Mouse (Mus musculus): ENCODE data around the gene Tekt3.

Gene Tekt3

DNA sequence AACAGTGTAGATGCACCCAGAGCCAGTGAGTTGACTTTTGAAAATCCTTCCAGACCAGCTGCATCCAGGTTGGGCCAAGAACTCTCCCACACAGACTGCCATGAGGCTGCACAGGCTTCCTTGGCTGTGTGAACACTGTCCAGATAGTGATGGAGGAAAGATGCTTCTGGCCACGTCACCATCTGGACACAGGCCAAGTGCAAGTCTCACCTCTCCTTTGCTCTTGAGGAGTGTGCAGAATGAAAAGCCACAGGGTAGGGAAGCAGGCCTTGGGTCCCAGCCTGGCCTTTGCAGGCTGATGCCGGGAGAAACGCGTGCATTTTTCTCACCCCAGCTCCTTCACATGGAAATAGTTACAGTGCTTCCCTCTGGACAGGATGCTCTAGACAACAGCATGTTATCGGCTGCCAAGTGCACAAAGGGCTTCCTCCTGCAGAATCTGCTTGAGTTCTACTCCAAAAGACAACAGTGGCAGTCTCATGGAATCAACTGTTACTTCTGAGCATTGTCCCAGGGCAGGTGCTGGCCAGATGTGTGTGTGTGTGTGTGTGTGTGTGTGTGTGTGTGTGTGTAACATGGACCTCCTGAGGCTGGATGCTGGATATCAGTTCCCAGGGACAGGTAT lies 64.5 kb downstream of the Tekt3 start:
- DNase-seq (ENCODE audit: low read depth) = no peak

DNA sequence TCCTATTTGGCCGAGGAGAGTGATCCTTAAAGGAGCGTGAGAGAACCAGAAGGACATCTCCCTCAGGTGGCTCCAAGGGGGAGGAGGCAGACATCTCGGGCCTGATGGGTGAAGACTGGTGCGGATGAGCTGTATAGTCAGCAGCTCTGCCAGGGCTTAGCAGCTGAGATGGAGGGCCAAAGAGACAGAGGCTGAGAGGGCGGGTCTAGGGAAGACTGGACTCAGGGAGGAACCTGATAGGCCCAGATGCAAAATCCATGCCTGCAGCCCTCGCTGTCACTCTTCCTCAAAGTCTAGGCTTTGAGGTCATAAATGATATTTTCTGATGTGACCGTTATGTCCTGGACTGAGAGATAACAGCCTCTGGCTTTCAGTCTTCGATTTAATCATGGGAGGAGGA lies 65.5 kb downstream of the Tekt3 start:
- no peak for DNase-seq (ENCODE audit: low read depth)

DNA sequence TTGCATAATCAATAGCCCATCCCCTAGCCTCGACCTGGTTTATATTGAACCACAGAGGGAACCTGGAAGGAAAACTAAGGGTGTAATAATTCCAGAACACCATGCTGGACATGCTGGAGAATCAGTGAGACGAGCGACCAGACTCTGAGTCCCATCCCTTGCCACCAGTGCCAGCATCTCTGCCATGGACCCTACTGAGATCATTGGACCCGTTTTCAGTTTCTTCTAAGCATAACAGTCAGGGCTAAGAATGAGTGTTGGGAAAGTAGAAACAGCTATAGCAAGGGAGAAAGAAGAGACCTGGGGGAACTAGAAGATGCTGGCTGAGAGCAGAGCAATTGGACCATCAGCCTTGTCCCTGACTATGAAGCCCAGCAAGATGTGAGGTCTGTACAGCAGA lies 66.1 kb downstream of the Tekt3 start:
- DNase-seq (ENCODE audit: low read depth) = no peak

DNA sequence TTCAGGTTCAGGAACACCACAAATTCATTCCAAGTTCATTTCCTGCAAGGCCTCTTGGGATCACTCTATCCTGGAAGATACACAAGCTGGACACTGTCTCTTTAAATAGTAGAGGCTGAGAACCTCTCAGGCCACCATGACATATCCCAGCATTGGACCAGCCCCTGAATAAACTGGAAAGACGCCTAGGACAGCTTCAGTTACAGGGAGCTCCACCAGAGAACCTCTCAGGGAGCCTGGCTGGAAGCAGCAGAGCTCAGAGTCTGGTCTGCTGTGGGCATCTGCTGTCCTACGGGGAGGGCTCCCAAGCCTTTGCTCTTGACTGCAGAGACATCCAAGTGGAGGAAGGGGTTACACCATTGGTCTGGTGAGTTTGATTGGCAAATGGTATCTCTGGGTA lies 67.3 kb downstream of the Tekt3 start, which contains the start of gene Pmp22:
Gene Pmp22, plus strand, starts transcription at position 199 of the 400 bp plus-strand sequence.
- no peak for DNase-seq (ENCODE audit: low read depth)

DNA sequence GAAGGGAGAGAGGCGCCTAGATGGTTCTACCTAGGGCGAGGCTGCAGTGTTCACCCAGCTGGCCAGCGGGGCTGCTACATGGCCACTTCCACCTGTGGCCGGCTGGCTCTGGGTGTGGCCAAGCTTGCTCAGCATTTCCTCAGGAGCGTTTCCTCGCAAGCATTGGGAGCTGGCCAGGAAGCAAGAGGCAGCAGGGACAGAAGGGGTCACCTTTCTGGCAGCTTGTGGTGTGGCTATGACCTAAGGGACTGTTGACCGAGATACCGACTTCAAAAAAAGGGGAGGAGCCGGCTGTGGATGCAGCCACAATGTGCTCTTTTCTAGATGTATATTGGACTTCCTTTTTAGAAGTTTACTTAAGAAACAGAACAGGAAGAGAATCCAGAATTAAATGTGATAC lies 67.9 kb downstream of the Tekt3 start:
- no peak for DNase-seq (ENCODE audit: low read depth)

DNA sequence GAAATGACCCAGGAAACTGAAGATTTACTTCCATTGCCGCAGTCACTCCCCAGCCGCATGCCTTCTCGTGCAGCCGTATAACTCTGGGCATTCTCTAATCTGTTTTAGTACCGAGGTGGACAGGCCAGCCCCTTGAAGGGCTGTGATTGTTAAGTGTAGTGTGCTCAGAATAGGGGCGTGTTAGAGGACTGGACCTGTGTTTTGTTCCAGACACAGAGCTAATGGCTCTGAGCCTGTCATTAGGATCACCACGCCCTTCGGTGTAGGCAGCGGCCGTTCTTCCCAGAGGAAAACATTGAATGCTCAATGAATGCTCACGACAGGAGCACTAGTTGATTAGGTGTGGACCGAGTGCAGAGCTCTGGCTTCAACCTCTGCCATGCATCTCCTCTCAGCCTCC lies 68.4 kb downstream of the Tekt3 start:
- no peak for DNase-seq (ENCODE audit: low read depth)

DNA sequence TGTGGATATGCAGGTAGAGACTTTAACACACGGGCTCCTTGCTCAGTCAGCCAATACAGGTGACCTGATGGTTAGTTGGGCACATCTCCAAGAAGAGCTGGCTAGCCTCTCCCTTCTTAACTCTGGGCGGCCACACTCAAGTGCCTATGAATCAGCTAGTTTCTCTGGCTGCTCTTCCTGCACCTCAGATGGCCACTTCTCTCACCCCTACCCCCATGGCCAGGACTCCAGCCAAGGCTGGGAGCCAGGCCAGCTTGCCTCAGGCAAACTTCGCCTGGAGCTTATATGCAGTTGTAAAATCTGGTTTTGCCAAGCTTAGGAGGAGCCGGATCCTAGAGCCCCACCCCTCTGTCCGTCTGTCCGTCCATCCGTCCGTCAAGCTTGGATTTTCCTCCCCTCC lies 69.0 kb downstream of the Tekt3 start:
- DNase-seq (ENCODE audit: low read depth) = no peak

DNA sequence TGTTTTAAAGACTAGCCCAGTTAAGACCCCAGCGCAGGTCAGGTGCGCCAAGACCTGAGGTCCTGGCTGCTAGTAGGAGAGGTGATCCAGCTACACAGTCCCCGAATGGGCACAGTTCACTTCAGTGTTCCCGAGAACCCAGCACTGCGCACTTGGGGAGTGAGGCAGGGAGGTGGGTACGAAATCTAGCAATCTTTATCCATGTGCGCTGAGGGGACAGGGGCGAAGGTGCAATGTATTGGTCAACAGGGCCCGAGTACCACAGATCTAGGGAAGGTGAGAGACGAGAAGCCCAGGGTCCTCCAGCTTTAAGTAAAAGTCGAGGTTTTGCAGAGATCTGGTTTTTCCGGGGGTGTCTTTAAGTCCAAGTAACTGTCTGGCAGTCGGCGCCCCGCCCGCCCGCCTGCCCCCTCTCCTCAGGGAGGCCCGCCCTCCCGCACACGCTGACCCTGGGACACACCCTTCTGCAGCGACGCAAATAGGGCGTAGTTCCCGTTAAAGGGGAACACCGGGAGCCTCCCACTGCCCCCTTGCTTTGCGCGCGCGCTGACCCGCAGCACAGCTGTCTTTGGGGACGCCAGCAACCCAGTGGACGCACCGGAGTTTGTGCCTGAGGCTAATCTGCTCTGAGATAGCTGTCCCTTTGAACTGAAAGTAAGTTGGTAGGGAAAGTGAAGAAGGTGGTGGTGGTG lies 69.7 kb downstream of the Tekt3 start:
- DNase-seq (ENCODE audit: low read depth) = no peak

DNA sequence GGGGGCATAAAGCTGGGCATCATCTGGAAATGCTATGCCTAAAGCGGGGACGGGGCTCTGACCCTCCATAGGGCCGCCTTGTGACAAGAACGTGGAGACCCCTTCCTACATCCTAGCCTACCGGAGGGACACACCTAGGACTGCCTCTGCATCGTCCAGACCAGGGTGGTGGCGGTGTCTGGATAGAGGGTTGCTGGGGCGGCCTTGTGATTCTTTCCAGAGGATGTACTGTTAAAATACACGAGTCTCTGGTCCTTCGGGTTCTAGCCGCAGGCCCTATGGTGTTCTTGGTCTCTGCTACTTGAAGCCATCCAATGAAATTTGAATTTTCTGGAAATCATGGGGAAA lies 70.2 kb downstream of the Tekt3 start:
- no peak for DNase-seq (ENCODE audit: low read depth)

DNA sequence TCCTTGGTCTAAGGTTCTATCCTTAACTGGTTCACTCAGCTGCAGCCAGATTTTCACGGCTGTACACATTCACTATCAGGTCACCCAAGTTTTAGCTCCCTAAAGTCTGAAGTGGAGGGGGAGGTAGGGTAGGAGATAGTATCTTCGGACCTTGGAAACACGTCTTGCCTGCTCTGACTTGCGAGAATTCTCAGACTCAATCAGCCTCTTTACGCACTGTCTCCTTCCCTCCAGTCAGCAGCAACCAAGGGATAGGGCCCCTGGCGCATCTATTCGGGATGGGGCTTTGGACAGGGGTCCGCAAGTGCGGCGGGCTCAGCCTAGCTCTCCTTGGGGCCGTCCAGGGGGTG lies 70.7 kb downstream of the Tekt3 start:
- DNase-seq (ENCODE audit: low read depth) = no peak

DNA sequence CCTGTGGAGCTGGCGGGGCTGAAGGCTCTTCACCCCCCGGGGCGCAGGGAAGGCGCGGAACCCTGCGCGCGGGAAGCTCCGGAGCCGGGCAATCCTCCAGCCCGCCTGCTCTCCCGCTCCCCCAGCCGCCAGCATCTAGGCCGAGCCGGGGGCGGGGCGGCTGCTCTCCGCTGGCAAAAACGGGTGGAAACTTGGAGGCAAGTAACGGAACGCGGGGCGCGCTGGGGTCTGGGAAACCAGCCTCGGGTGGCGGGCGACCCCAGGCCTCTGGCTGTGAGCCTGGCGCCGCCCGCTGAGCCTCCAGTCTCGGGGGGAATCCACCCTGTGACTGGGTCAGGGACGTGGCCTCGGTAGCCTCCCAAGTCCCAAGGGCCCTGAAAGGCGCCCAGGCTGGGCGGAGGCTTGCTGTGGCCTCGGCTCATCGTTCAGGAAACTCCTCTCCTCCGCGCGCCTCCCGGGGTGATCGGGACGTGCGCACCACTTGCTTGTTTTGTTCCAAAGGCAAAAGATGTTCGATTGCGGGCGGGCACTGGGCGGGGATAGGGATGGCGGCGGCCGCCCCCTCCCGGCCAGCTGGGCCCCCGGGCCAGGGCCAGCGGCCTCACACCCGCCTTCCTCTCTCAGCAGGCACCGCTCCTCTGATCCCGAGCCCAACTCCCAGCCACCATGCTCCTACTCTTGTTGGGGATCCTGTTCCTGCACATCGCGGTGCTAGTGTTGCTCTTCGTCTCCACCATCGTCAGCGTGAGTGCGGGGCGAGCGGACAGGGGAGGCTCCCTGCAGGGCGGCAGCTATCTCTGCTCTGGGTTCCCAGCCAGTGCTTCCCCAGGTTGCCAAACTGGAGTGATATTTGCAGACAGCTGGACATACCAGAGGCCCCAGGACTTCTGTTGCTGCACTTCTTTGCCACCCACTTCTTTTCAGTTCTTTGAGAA lies 71.3 kb downstream of the Tekt3 start:
- no peak for DNase-seq (ENCODE audit: low read depth)

DNA sequence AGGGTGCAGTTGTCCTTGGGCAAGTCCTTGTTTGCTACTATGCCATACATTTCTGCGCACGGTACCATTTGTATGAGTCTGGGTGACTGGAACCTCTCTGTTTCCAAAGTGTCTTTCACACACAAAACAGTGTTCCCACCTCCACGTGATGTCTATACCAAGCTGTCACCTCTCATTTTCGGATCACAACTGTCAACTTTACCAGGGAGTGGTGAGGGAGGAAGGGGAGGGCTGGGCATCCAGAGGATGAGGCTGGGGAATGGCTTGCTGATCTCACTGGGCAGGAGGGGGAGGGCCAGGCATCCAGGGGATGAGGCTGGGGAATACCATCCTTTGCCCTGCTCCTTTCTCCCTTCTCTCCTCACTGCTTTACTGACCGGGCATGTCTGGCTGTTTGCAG lies 72.6 kb downstream of the Tekt3 start:
- no peak for DNase-seq (ENCODE audit: low read depth)

DNA sequence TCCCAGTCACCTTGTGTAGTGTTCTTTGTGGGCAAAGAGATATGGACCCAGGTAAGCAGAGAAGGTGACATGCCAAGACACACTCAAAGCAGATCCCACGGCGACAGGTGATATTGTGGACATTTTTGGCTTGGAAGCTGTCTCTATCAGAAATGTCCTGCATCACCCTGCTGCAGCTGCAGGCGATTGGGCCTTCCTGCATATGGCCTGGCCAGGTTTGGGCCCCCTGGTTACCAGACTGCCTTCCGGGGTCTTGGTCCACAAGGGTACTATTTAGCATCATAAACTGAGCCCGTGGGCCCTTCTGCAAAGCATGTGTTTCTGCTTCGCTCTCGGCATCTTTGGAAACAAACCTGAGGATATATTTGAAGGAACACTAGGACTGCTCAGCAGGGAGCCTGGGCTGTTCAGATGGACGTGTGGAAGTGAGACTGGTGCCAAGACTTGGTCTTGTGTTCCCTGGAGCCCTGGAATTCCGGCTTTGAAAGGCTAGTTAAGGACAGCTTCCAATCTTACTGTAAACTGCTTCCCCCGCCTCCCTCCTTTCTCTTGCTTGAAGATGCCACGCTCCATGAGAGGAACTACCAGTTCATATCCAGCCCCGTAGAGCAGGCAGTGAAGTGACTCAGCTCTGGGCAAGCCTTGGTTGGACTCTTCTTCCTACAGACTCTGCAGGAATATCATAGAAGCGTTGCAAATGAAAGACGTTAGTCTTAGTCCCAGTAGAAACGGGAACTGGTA lies 73.5 kb downstream of the Tekt3 start:
- no peak for DNase-seq (ENCODE audit: low read depth)

DNA sequence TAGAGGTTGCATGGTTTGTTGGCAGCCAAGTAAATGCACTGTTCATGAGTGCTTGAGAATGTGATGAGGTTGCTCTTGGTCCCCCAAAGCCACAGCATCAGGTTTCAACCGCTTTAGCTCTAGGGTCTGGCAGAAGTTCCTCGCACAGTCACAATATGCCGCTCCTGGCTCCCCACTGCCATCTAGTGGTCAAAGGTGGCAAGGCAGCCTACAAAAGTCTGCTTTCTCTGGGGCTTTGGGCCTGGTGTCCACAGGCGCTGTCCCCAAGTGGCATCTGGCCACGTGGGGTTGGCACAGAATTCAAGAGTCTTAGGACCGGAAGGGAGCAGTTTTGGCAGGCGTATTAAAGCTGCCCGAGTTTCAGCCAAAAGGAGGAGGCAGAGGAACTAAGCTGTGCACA lies 74.2 kb downstream of the Tekt3 start:
- peak; percentile 57 for DNase-seq (ENCODE audit: low read depth)

DNA sequence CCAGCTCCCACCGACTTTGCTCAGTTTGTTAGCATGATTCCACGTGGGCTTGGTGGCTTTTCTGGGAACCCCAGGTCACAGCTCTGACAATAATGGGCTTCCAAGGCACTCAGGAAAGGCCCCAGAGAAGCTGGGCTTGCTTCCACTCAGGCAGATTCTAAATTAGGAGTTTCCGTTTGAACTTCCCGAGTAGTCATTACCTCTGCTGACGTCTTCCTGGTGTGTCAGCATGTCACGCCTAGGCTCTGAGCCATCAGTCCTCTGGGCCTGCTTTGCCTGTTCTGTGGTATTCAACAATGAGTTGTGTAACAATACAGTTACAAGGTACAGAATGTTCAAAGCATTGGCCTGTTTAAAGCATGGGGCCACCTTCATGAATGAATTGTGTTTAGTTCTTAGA lies 74.8 kb downstream of the Tekt3 start:
- no peak for DNase-seq (ENCODE audit: low read depth)

DNA sequence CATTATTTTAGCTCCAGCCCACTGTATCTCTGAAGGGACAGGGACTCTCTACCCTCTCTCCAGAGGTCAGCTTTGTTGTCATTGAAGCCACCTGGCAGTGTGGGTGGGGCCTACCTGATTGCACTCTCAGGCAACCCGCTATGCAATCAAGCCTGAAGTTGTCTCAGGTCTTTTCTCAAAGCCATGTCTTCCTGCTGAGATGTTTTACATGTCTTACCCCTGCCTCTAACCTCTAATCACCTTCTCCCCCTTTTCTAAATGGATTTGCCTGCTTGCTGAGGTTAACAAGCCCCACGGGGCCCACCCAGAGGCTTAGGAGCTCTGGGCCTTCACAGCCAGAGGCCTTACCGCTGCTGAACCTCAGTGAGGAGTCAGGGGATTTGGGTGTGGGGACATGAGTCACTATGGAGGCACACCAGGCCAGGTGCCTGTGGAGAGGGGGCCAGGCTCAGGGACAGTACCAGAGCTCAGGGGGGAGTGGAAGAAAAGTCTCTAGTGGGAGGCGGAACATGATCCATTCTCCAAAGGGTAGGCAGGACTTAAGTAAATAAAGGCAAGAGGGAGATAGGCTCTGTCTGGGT lies 75.5 kb downstream of the Tekt3 start:
- no peak for DNase-seq (ENCODE audit: low read depth)

DNA sequence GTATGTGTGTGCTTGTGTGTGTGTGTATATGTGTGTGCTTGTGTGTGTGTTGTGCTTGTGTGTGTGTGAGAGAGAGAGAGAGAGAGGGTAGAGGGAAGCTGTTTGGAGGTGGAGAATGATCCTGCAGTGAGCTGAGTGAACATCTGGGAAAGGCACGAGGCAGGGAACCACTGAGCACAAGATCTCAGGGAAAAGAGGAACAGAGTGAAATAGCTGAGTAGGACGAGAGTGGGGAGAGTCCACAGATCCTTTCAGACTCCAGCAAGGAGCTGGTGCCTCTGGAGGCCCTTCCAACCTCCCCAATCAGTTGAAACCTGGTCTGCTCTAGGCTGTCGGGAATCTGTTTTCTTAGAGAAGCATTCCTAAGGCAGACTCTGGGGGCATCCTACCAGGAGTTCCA lies 77.3 kb downstream of the Tekt3 start:
- no peak for DNase-seq (ENCODE audit: low read depth)

DNA sequence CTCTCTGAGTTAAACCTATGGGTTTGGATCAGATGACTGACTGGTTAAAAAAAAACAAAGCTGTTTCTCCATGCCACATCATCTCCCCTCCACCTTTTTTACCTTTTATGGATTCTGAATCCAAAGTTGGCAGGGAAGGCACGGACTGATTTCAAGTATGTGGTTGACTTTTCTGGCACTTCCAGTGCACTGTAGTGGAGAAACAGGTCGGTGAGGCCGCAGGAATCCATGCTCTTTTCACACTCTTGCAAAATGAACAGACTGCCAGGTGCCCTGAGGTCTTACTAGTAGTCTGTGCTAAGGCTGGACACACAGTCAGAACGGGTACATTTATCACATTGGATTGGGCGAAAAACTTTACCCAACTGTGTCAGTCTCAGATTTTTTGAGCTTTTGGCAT lies 80.9 kb downstream of the Tekt3 start:
- DNase-seq (ENCODE audit: low read depth) = no peak

DNA sequence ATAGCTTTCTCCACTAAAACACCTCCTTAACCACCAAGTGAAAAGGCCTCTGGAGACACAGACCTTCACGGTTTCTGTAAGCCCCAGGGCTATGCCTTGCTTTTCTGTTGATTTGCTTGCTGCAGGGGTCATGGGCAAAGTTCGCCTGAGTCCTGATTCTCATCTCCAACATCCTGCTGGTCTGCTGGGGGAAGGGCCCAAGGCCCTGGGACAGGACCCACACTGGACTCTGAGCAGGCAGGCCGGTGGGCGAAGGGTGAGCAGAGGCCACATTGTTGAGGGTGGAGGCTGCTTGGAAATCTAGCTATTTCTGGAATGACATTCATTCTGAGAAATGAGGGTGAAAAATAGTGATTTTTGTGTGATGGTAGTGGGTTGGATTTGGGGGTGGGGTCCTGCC lies 81.4 kb downstream of the Tekt3 start:
- no peak for DNase-seq (ENCODE audit: low read depth)

DNA sequence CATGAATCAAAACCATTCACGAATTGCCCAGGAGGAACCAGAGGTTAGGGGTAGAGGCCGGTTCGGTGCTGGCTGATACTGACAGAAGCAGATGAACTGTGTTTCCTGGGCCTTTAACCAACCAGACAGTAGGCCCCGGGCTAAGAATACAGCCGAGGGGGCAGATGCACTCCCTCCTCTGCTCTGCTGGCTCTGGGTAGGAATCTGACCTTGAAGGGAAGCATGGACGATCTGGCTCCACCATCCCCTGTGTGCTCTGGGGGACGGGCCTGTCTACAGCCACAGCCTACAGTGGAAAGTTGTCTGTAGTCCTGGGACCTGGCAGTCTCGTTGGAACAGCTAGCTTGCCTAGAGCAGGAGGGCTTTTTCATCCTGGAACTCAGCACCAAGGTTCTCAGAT lies 82.0 kb downstream of the Tekt3 start:
- no peak for DNase-seq (ENCODE audit: low read depth)

Measured in c-Kit-positive CD71-negative TER-119-negative erythroid progenitor cells, embryonic 14.5 days (primary cell).